Comparison of ENCODE assay signal across 8 mouse cellular contexts in genomic region chr6:149308956-149309932, GRCm38 (mm10). TPM values are rescaled to one million over a fixed set of nuclear protein-coding genes. Genes with fewer than 3 reads are reported as not detected.
DNase-seq lines count a peak whose midpoint lies in the region; ATAC-seq and TF ChIP-seq lines count a peak whose summit lies in the region.

Gene Resf1, plus strand, starts transcription at chr6:149309414.

- peak within 1 kb of the TSS; percentile 64 for H3K4me2 ChIP-seq in hindbrain, postnatal 0 days (ENCODE audit: low read depth, low read length)

- no peaks in the 10 kb centered on the region for H3K9me3 ChIP-seq in hindbrain, postnatal 0 days (ENCODE audit: low read length)

- TF ChIP-seq CTCF in hindbrain, postnatal 0 days (IDR thresholded peaks at IDR 0.05; ENCODE audit: low read depth) = no peak
- TF ChIP-seq CTCF in left cerebral cortex, adult 2 months (IDR thresholded peaks at IDR 0.05) = no peak; the same call in 1 of the 2 replicates

- peak within 1 kb of the TSS; percentile 81 for H3K4me3 ChIP-seq in hindbrain, postnatal 0 days (ENCODE audit: low read length)
- H3K4me3 ChIP-seq in left cerebral cortex, adult 2 months = peak within 1 kb of the TSS; percentile 96

- no peaks in the 10 kb centered on the region for H3K27me3 ChIP-seq in hindbrain, postnatal 0 days (ENCODE audit: insufficient read depth, low read length)

- H3K27ac ChIP-seq in hindbrain, postnatal 0 days = peak within 1 kb of the TSS; percentile 98
- peak within 1 kb of the TSS; percentile 95 for H3K27ac ChIP-seq in left cerebral cortex, adult 2 months

- intact Hi-C loops in left cerebral cortex, adult 2 months (cut with DNase I) = loop anchor here (1.0 kb wide), 1 partner anchor 121 kb away; the partner anchor contains the start of gene Amn1

- ATAC-seq in hindbrain, postnatal 0 days = peak; percentile 100
- peak; percentile 83 for ATAC-seq in megakaryocyte, adult 5-6 weeks (ENCODE audit: poor library complexity, severe bottlenecking)

- H3K9ac ChIP-seq in hindbrain, postnatal 0 days (replicated peaks; ENCODE audit: low read length) = peak within 1 kb of the TSS; percentile 95

- DNase-seq in T-cell, adult 2 months (ENCODE audit: low spot score) = peak; percentile 89
- DNase-seq in cerebellum, postnatal 36 days = peak; percentile 88 to 91
- peak; percentile 88 for DNase-seq in gastrocnemius, adult 18-20 months (ENCODE audit: low spot score)
- peak; percentile 94 for DNase-seq in hindbrain, postnatal 0 days (ENCODE audit: low spot score)
- DNase-seq in left cerebral cortex, adult 2 months (ENCODE audit: extremely low spot score in 1 of 2, low spot score in 2 of 2) = peak; percentile 87 to 88
- peak; percentile 82 to 85 for DNase-seq in right cerebral cortex, adult 2 months (ENCODE audit: low spot score in 2 of 2)
- peak; percentile 90 for DNase-seq in urinary bladder, postnatal 14 days (ENCODE audit: low spot score)

- 4% methylated on average over 61 of the region's 61 CpGs for WGBS in hindbrain, postnatal 0 days

- H3K4me1 ChIP-seq in hindbrain, postnatal 0 days (ENCODE audit: insufficient read depth, low read length) = peaks cover 10% of the 10 kb centered on the region

- no peaks in the 10 kb centered on the region; the same call in 1 of the 2 replicates for H3K36me3 ChIP-seq in hindbrain, postnatal 0 days (ENCODE audit: insufficient read depth, low read length)

RNA-seq across cellular contexts. Expression of gene Resf1, which starts in this region (rescaled TPM):
- 10 to 100 TPM; 11.3 to 13.1 TPM for total RNA-seq in gastrocnemius, adult 18-20 months (2021)
- total RNA-seq in hindbrain, postnatal 0 days (2014; rRNA removed) = 22.4 and 31.9 TPM in 2 replicates
- polyA plus RNA-seq in hindbrain, postnatal 0 days (2015; fragmentation: Nextera tagmentation; extraction: Ambion mirVana) = 24.7 and 25.1 TPM in 2 replicates
- total RNA-seq in left cerebral cortex, adult 2 months (2021) = 10 to 100 TPM; 16.3 to 18.2 TPM
- total RNA-seq in megakaryocyte, adult 5-6 weeks (2015) = 114 and 122 TPM in 2 replicates
- 76.9 and 91.4 TPM in 2 replicates for total RNA-seq in megakaryocyte, adult 5-6 weeks (2017)

Comparison
In these comparisons a context has a peak if more than half of its experiments do, and no peak if none do; other contexts are left out.
1. Peak in every context shown above with its lines: DNase-seq, ATAC-seq, H3K4me3 ChIP-seq and H3K27ac ChIP-seq.